Mouse (Mus musculus) lung, postnatal 0 days (tissue): ENCODE data around the gene Hyal1. TPM values are rescaled to one million over a fixed set of nuclear protein-coding genes. Genes with fewer than 3 reads are reported as not detected.

Experiments used
- ATAC-seq: fragments of 200-750 bp; cut with Nextera tagmentation; 2 replicates; pipeline ENCODE4 v1.8.0; 2017; ENCODE audit warnings: moderate library complexity
- DNase-seq: peaks from one replicate; pipeline ENCODE4 v3.0.0-alpha.2; 2016; ENCODE audit warnings: low spot score
- H3K27ac ChIP-seq: fragments of 300-500 bp; sonication (generic); 2 replicates; pipeline ENCODE4 v1.5.1; 2014; ENCODE audit warnings: antibody characterized with exemption, mild to moderate bottlenecking, low read length, mixed read lengths
- H3K27me3 ChIP-seq: fragments of 300-500 bp; sonication (generic); replicated peaks from 2 replicates; pipeline ENCODE4 v1.6.1; 2014; ENCODE audit warnings: low read length, mixed read lengths; ENCODE audit not compliant: insufficient read depth
- H3K36me3 ChIP-seq: fragments of 300-500 bp; sonication (generic); 2 replicates; pipeline ENCODE4 v1.6.1; 2014; ENCODE audit warnings: low read length, mixed read lengths; ENCODE audit not compliant: insufficient read depth
- H3K4me1 ChIP-seq: fragments of 300-500 bp; sonication (generic); 2 replicates; pipeline ENCODE4 v1.6.1; 2014; ENCODE audit warnings: antibody characterized with exemption, low read depth, low read length, mixed read lengths; ENCODE audit not compliant: insufficient read depth
- H3K4me2 ChIP-seq: fragments of 300-500 bp; sonication (generic); replicated peaks from 2 replicates; pipeline ENCODE4 v1.6.1; 2014; ENCODE audit warnings: low read depth, mild to moderate bottlenecking, low read length, moderate library complexity, mixed read lengths
- H3K4me3 ChIP-seq: fragments of 300-500 bp; sonication (generic); 2 replicates; pipeline ENCODE4 v1.5.1; 2014; ENCODE audit warnings: low read depth, low read length
- H3K9ac ChIP-seq: fragments of 300-500 bp; sonication (generic); replicated peaks from 2 replicates; pipeline ENCODE4 v1.6.1; 2014; ENCODE audit warnings: low read depth, mild to moderate bottlenecking
- H3K9me3 ChIP-seq: fragments of 300-500 bp; sonication (generic); 2 replicates; pipeline ENCODE4 v1.6.1; 2016; ENCODE audit warnings: low read length, mixed read lengths
- CTCF ChIP-seq: IDR thresholded peaks from 2 replicates; pipeline ENCODE4 v1.5.1; 2016; ENCODE audit warnings: antibody characterized with exemption, mild to moderate bottlenecking
- EP300 ChIP-seq: IDR thresholded peaks from 2 replicates; pipeline ENCODE4 v1.6.1; 2016; ENCODE audit warnings: antibody characterized with exemption, mild to moderate bottlenecking, control low read depth
- WGBS: fragments of 180-500 bp; shearing (Covaris S2); extraction: QIAGEN DNeasy Blood & Tissue Kit; methylation state at CpG from one replicate; pipeline ENCODE4 v1.1.7; 2014; 5-methylcytosine and 5-hydroxymethylcytosine counted together
- polyA plus RNA-seq: library from polyadenylated mRNA; unstranded; fragments of >200 nt; fragmentation: Nextera tagmentation; extraction: Ambion mirVana; gene quantifications from 2 replicates; pipeline ENCODE4 v1.2.1, GENCODE M21; 2015

Hyal1 gene
- polyA plus RNA-seq, 1 experiment from 2014 or later = 11.0 TPM

- WGBS = under 1% methylated on average over 32 of the region's 32 CpGs
- H3K4me2 ChIP-seq = peak within 1 kb of the TSS; percentile 74
- DNase-seq (peak; percentile 98), ATAC-seq (peak; percentile 87)
- peak; percentile 82 for TF ChIP-seq EP300
- no peak for TF ChIP-seq CTCF
- no peaks in the 10 kb centered on the region for H3K27me3 ChIP-seq
- H3K4me1 ChIP-seq = peaks cover 6% of the 10 kb centered on the region
- peak within 1 kb of the TSS; percentile 97 for H3K27ac ChIP-seq
- H3K9ac ChIP-seq = peak within 1 kb of the TSS; percentile 85
- H3K4me3 ChIP-seq = peak within 1 kb of the TSS; percentile 60
- H3K36me3 ChIP-seq = no peaks in the 10 kb centered on the region
- no peaks in the 10 kb centered on the region for H3K9me3 ChIP-seq
Observed at GRCm38 (mm10) chr9:107580501-107581317, 4.0 kb downstream of the Hyal1 start, which contains the start of gene Hyal3. Gene Hyal3 (plus strand): TSS chr9:107580818.

- no peak for TF ChIP-seq EP300
- TF ChIP-seq CTCF = no peak
- peak overlapping the region; percentile 60 for H3K4me3 ChIP-seq
- peak overlapping the region; percentile 74 for H3K4me2 ChIP-seq
- H3K27me3 ChIP-seq = no peaks in the 10 kb centered on the region
- H3K9me3 ChIP-seq = no peaks in the 10 kb centered on the region
- peak overlapping the region; percentile 85 for H3K9ac ChIP-seq
- H3K36me3 ChIP-seq = no peaks in the 10 kb centered on the region
- 60% methylated on average over 4 of the region's 4 CpGs for WGBS
- H3K27ac ChIP-seq = peak overlapping the region; percentile 97
- H3K4me1 ChIP-seq = peaks cover 4% of the 10 kb centered on the region
- DNase-seq (no peak), ATAC-seq (no peak)
Observed at GRCm38 (mm10) chr9:107581584-107581983, 4.9 kb downstream of the Hyal1 start.

- Histone ChIP-seq H3K36me3 (no peaks in the 10 kb centered on the region), H3K27ac (no peak overlapping the region), H3K27me3 (no peaks in the 10 kb centered on the region), H3K9me3 (no peaks in the 10 kb centered on the region), H3K4me2 (no peak overlapping the region), H3K4me1 (peaks cover 4% of the 10 kb centered on the region), H3K4me3 (no peak overlapping the region), H3K9ac (no peak overlapping the region)
- 83% methylated on average over 7 of the region's 7 CpGs for WGBS
- no peak for ATAC-seq
- no peak for TF ChIP-seq EP300
- no peak for TF ChIP-seq CTCF
- DNase-seq = no peak
Observed at GRCm38 (mm10) chr9:107582509-107583062, 5.9 kb downstream of the Hyal1 start.

GRCm38 (mm10) chr9:107583174-107583573 lies 6.4 kb downstream of the Hyal1 start:
- ATAC-seq (no peak), DNase-seq (no peak)
- Histone ChIP-seq H3K4me2 (no peak overlapping the region), H3K27ac (no peak overlapping the region), H3K27me3 (no peaks in the 10 kb centered on the region), H3K4me3 (no peak overlapping the region), H3K9me3 (no peaks in the 10 kb centered on the region), H3K4me1 (peaks cover 7% of the 10 kb centered on the region), H3K36me3 (no peaks in the 10 kb centered on the region), H3K9ac (no peak overlapping the region)
- 90% methylated on average over 14 of the region's 14 CpGs for WGBS
- TF ChIP-seq CTCF (no peak), EP300 (no peak)

- TF ChIP-seq EP300 = no peak
- TF ChIP-seq CTCF = no peak
- Histone ChIP-seq H3K4me2 (no peak overlapping the region), H3K27me3 (no peaks in the 10 kb centered on the region), H3K9me3 (no peaks in the 10 kb centered on the region), H3K4me1 (peaks cover 15% of the 10 kb centered on the region), H3K27ac (no peak overlapping the region), H3K4me3 (no peak overlapping the region), H3K36me3 (peaks cover 10% of the 10 kb centered on the region), H3K9ac (no peak overlapping the region)
- no peak for ATAC-seq
- 86% methylated on average over 5 of the region's 5 CpGs for WGBS
- DNase-seq = no peak
Observed at GRCm38 (mm10) chr9:107586504-107586903, 9.8 kb downstream of the Hyal1 start.

GRCm38 (mm10) chr9:107586974-107587832 lies 10.5 kb downstream of the Hyal1 start, which contains the start of gene Ifrd2:
Gene Ifrd2 (plus strand): TSS chr9:107587642.
- peak within 1 kb of the TSS; percentile 62 for H3K4me3 ChIP-seq
- DNase-seq (peak; percentile 99), ATAC-seq (peak; percentile 97)
- WGBS = 9% methylated on average over 45 of the region's 46 CpGs
- no peaks in the 10 kb centered on the region for H3K27me3 ChIP-seq
- peak within 1 kb of the TSS; percentile 84 for H3K4me2 ChIP-seq
- 0 out of 2 replicates have a peak within 1 kb of the TSS, but pooled peaks have one; percentile 26 for H3K27ac ChIP-seq
- no peaks in the 10 kb centered on the region for H3K9me3 ChIP-seq
- peaks cover 15% of the 10 kb centered on the region for H3K4me1 ChIP-seq
- H3K36me3 ChIP-seq = peaks cover 14% of the 10 kb centered on the region
- H3K9ac ChIP-seq = peak within 1 kb of the TSS; percentile 58
- no peak for TF ChIP-seq CTCF
- peak; percentile 61 for TF ChIP-seq EP300
